Mouse (Mus musculus) myocyte (in vitro differentiated cells): ENCODE results near the gene Klhl36.

Source experiments
- CEBPB ChIP-seq: IDR thresholded peaks from 2 replicates; pipeline ENCODE4 v1.6.1; 2011; ENCODE audit warnings: mild to moderate bottlenecking, moderate library complexity; ENCODE audit not compliant: poor library complexity, insufficient read depth, severe bottlenecking
- E2F4 ChIP-seq: IDR thresholded peaks from one replicate; pipeline ENCODE4 v1.6.1; 2011; ENCODE audit warnings: mild to moderate bottlenecking, control low read depth, moderate library complexity; ENCODE audit not compliant: insufficient read depth
- MAX ChIP-seq: IDR thresholded peaks from one replicate; pipeline ENCODE4 v1.6.1; 2011; ENCODE audit warnings: low read depth, mild to moderate bottlenecking, control low read depth
- POLR2A ChIP-seq: IDR thresholded peaks from one replicate; pipeline ENCODE4 v1.6.1; 2011; ENCODE audit warnings: low read depth, mild to moderate bottlenecking, control low read depth, moderate library complexity; ENCODE audit not compliant: insufficient read length
- TCF12 ChIP-seq: IDR thresholded peaks from one replicate; pipeline ENCODE4 v1.6.1; 2011; ENCODE audit warnings: mild to moderate bottlenecking, control low read depth; ENCODE audit not compliant: poor library complexity, insufficient read depth, severe bottlenecking

GRCm38 (mm10) chr8:119824100-119824499 lies 38.0 kb upstream of the Klhl36 start:
- no peak for TF ChIP-seq CEBPB
- no peak for TF ChIP-seq POLR2A
- no peak for TF ChIP-seq E2F4
- TF ChIP-seq MAX, result no peak
- no peak for TF ChIP-seq TCF12
